Mouse (Mus musculus) erythroblast, embryonic 14.5 days (primary cell): Measurements from ENCODE around the gene Mapk3.

Experiments
- GATA1 ChIP-seq: IDR thresholded peaks from 2 replicates; pipeline ENCODE4 v1.6.1; 2012; ENCODE audit warnings: low read length, inconsistent platforms, mixed read lengths
- TAL1 ChIP-seq: IDR thresholded peaks from 3 replicates; pipeline ENCODE4 v1.6.1; 2012; ENCODE audit warnings: low read length, inconsistent platforms, mixed read lengths

DNA sequence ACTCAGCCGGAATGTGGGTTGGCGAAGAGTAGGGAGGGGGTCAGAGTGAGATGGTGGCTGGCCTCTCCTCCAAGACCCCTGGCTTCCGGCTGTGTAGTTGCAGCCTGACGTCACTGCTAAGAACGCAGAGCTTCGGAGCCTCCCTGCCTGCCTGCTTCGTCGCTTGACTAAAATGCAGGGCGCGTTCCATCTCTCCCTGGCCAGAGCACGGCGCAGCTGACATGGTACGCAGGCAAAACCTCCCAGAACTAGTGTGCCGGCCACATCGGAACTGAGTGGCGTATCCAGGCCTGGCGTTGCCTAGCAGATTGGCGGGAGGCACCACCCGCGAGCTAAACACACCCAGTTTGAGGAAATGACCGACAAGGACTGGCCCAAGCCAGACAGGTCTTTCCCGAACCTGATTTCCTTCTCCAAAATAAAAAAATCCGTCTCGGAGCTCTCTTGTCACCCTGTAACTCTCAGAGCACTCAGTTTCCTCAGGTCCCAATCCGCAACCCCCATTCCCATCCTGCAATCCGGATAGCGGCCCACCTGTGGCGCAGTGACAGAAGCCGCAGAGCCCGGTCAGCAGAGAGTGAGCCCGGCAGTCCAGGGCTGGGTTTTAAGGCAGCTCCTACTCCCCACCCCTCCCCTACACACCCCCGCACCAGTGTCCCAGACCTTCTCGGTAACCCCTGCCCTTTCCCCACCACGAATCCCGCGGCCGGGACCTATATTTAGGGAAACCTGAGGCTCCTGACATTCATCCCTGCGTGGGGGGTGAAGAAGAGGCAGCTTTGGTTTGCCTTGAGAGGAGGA lies 40.3 kb downstream of the Mapk3 start:
- TF ChIP-seq GATA1: no peak
- no peak for TF ChIP-seq TAL1
